Mouse (Mus musculus): ENCODE measurements at regions not wholly inside any gene's neighbourhood (a gene's known extent, or its start where the extent isn't known, plus 50 kb on each side); places are given as distances from the start of the nearest gene placed in this dataset.

DNA sequence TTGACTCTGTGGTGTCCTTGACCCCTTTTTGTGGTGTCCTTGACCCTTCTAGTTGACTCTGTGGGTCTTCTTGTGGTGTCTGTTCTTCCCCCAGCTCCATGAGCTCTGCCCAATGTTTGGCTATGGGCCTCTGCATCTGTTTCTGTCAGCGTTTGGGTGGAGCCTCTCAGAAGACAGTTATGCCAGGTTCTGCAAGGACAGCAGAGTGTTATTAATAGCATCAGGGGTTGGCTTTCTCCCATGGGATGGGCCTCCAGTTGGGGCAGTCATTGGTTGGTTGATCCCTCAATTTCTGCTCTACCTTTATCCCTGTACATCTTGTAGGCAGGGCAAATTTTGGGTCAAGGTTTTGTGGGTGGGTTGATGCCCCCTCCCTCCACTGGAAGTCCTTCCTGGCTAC, 138.8 kb downstream of the Tex29 start:
- peak; percentile 23 for DNase-seq (ENCODE audit: low spot score)

DNA sequence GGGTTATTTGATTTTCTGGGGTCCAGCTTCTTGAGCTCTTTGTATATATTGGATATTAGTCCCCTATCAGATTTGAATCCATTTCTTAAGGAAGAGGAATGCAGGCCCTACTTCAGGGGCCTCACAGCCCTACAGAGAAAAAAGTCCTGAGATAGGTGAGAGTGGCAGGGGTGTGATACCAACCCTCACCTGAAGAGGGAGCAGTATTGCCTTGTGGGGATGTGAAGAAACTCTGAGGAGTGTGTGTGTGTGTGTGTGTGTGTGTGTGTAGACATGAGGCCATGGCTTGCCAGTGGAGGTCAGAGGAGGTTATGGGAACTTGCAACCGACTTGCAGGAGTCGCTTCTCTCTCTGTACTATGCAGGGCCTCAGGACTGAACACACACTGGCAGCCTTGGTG, 141.2 kb downstream of the Tex29 start:
- DNase-seq (ENCODE audit: low spot score), result no peak

DNA sequence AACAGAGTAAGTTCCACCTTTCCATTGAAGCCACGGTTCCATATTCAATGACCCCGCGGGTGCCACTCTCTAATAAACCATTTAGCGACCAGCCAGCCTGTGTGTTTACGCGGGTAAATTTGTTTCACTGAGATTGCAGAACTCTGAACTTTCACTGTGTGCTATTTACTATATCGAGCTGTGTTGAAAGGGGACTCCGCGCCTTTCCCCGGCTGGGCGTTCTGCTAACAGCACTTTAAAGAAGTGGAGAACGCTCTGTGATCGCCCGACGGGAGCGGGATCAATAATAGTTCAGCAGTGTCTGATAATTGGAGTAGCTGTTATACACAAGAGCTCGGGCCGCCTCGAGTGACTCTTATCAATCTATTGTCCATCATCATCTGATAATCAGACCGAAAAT, 149.8 kb downstream of the Tex29 start:
- no peak for DNase-seq (ENCODE audit: low spot score)

DNA sequence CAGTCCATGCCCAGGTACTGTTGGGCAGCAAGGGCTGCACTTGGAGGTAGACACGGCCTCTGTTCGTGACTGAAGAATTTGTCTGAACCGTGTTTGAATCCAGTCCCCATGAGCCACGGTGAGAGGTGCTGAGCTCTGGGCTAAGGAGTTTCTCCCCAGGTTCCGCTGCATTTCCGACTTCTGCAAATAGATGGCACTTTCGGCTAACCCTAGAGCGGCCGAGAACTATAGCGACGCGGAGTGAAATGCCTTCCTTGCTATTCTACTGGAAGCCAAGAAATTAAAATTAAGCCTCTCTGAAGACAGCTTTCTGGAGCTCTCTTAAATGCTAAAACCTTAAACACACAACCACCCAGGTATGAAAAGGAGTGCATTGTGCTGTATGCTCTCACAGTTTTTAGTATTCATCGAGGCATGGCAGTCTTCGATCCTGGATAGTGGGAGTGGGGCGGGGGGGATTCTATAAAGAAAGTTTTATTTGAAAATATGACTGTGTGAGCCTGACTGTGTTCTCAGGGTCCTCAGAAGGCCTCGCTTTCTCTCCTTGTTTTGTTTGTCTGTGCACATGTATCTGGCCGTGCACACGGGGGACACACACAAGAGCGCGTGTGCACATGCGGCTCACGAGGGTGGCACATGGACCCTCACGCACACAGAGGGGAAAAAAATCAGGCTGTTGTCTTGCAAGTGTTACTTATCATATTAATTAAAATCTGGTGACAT, 159.6 kb downstream of the Tex29 start:
- peak; percentile 25 for DNase-seq (ENCODE audit: low spot score)

DNA sequence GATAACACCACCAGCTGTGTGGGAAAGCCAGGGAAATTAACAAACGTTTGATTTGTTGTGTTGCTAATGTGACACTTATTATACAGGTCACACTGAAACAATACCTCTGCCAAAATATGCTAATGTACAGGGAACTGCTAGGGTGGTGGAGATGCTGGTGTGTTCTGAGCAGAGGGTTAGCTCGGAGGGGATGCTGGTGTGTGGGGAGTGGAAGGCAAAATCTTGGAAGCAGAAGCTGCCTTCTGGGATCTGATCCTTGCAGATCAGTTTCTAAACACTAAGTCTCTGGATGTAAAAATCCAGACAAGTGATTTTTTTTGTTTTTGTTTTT, 160.2 kb downstream of the Tex29 start:
- no peak for DNase-seq (ENCODE audit: low spot score)

DNA sequence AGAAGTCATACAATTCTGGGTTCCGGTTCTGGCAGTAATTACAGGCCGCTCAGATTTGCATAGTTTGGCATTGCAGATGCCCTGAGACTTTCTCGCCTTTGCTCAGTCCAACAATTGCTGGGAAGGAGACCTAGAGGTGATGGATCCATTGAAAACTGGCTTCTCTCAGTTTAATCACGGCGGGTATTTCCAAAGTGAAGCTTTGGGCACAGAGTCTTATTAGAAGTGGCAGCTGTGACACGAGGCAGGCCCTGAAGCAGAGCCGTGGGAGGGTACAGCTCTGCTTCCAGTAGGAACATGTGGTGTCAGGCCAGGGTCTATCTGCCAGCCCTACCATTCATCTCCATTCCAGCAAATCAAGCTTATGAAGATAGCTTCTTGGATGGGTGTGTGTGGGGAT, 164.0 kb downstream of the Tex29 start:
- no peak for DNase-seq (ENCODE audit: low spot score)

DNA sequence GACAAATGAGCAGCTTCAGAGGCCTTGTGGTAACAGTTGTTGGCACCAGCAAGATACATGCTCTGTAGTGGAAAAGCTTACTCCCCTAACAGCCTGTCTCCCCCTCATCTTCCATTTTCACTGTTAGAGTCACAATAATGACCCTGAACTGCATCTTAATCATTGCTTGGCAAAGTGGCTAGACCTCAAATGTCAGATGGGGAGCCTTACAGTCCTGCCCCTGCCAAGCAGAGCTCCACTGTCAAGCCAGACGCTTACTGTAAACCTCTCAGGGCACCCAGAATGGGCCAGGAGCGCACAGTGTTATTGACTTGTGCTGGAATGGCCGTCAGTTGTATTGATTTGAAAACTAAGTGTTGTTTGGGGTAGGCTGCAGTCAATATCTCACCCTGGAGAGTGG, 172.5 kb downstream of the Tex29 start:
- no peak for DNase-seq (ENCODE audit: low spot score)

DNA sequence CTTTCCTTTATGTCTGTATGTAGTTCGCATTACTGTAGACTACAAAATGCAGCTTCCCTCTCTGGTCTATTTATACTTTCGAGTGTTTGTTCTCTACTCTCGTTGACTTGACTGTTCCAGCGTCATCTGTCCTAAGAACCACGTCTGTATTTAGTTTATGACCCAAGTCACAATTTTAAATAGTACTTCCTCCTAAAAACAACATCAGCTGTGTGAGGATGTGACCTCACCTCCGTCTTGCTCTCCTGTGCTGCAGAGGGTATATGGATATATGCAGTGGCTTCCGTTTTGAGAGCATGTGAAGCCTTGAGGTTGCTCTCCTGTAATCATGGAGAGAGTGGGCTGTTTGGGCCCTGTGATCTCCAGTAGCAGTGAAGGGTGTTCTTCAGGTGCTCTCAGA, 177.5 kb downstream of the Tex29 start:
- no peak for DNase-seq (ENCODE audit: low spot score)

DNA sequence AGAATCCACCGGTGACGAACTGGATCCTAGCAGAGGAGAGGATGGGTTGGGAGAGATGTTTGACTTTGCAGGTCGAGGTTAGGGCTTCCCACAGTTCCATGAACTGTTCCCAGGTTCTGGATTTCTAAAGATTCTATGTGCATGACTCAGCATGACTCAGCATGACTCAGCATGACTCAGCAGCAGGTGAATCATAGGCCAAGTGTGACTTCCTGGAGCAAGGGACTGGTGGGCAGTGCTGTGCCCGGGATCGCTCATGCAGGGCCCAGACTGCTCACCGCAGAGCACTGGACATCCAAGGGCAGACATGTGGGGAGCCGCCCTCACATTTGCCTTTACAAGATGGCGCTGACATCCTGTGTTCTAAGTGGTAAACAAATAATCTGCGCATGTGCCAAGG, 179.0 kb downstream of the Tex29 start:
- no peak for DNase-seq (ENCODE audit: low spot score)

DNA sequence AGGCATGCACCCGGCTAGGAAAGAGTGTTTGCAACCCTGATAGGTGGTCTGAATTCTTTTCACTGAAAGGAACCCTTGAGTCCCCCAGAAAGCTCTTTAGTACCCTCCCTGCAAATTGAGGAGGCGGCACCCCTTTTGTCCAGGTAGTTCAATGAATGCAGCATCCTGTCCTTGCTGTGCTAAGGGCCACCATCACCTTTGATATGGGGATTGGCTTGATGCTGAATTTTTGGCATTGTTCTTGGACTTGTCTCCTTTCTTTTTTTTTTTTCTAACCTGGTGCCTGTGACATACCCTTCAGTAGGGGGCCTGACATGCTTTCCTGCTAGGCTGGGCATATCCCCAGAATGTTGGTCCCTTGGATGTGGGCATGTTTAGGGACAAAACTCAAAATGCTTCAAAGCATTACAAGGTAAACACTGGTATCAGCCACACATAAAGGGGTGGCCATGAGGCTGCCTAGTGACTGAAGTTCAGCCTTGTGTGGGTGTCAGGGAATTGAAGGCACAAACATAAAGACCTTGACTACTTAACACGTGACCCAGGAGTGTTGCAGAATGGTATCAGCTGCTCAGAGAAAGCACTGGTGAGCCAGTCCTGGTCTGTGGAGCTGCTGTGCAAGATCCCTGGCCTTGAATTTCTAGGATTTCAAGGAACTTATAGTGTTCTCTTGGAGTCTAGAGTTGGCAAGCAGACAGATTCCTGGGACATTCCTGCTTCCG, 183.6 kb downstream of the Tex29 start:
- DNase-seq (ENCODE audit: low spot score), result no peak

DNA sequence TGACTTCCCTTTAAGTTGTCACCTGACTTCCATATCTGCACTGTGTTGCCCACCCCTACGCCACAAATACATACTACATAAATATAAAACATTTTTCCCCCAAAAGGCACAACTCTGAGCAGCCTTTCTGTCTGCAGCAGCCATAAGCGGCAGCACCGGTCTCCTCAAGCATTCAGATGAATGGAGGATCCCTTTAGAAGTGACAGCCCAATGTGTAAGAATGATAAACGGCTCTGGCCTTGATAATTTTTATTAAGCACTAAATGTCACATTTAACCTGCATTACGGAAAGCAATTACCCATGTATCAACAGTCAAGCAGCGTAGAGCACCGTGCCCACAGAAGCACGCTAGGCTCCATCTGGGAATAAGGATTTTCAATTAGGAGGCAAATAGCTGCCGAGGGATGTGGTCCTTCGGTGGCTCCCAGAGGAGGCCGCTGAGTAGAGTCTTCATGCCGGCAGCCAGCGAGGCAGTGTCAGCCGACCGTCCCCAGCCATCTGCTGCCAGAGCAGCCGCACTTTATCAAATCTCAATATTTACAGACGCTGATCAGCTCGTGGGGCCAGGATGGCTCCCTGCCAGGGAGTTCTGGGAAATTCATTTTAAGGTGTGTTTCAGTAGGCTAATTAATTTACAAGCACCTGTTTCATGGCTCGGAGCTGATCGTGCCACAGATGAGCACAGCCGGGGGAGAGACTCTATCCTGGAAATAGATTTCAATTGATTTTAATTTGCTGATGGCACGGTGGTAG, 190.3 kb downstream of the Tex29 start:
- DNase-seq (ENCODE audit: low spot score), result no peak

DNA sequence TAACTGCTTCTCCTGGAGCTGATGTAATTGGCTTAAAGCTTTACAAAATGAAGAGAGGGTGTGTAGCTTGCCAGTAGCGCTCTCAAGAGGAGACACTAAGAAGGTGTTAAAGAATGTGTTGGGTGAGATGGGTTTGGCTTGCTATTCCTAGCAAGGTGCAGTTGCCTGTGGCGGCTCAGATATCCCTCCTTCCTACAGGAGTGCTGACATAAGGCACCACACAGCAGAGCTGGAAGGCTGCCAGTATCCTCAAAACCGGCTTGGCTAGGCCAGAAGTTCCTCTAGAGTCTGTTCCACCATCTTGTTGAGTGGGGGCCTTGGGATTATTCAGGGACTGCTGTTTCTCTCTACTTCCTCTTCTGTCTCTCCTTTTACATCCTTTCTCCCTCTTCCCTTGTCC, 191.5 kb downstream of the Tex29 start:
- DNase-seq (ENCODE audit: low spot score), result no peak

DNA sequence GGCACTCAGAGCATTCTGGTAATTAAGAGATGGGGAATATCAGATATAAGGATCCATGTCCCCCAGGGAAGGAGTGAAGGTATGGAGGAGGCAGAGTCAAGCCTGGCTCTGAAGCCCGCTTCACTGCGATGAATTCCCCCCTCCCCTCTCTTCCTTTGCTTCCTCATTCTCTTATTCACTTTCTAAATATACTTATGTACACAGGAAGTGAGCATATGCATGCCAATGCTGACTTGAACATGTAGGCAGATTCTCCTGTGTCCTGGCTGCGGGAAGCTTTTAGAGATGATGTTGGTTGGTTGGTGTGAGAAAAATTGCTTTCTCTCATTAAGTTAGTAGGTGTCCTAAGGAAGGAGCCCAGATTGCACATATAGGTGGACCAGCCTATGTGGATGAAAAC, 192.1 kb downstream of the Tex29 start:
- DNase-seq (ENCODE audit: low spot score), result no peak

DNA sequence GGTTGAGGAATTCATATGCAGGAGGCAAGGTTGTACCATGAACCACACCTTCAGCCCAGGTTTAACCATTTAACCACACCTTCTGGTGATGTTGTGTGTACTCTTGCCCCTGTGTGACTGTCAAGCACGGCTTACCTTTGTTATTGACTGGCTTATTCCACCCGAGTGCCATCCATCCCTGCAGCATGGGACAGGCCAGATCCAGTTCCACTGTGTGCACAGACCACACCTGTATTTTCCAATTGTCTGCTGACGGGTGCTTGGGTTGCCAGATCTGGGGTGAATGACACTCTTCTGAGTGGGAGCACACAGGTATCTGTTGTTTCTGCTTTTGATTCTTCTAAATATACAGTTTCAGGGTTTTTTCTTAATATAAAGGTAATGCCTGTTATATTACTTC, 196.1 kb downstream of the Tex29 start:
- no peak for DNase-seq (ENCODE audit: low spot score)

DNA sequence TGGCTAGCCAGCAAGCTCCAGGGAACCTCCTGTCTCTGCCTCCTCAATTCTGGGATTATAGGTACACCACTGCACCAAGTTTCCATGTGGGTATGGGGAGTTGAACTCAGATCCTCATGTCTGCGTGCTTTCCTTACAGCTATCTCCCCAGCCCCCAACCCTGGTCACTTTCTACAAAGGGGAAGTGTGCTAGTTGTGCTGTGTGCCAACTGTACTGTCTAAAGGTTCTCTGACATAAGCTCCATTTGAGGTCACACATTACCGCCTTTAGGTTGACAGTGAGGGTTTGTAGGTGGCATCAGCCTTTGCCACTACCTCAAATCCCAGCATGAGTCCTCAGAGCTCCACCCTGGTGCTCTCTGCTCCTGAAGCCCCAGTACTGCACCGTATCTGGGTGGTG, 200.7 kb downstream of the Tex29 start:
- DNase-seq (ENCODE audit: low spot score), result no peak

DNA sequence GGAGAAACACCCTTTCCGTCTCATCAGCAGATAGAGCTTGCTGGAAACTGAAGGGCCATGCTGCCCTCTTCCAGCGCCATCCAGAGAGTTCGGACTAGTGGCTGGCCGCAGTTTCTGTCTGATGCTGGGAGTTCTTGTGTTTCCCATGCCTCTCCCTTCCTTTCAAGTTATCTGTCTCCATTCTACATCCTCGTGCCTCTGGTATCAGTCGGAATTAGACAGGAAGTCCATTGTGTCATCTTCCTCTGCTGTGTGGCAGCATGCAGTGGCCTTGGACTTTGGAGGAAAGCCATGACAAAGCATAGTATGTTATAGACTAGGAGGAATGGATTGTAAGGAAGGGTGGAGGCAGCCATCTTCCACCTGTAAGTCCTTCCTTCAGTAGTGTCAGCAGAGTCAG, 201.4 kb downstream of the Tex29 start:
- DNase-seq (ENCODE audit: low spot score), result no peak

DNA sequence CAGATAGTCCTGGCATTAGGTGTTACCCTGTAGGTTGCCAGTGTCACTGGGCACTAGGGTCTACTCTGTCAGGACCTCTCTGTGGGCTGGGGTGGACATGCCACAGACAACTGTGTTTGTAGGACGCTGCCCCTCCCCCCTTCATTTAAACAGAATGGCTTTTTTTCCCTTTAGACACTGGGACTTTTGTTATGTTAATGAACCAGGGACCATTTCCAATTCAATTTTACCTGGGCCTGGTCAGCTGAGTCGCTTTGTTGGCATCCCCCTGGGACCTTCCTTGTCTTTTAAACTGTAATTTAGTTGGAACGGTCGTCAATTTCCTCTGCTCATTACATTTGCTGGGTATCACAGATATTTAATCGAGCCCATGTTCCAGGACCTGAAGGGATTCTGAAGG, 210.6 kb downstream of the Tex29 start:
- DNase-seq (ENCODE audit: low spot score), result no peak

DNA sequence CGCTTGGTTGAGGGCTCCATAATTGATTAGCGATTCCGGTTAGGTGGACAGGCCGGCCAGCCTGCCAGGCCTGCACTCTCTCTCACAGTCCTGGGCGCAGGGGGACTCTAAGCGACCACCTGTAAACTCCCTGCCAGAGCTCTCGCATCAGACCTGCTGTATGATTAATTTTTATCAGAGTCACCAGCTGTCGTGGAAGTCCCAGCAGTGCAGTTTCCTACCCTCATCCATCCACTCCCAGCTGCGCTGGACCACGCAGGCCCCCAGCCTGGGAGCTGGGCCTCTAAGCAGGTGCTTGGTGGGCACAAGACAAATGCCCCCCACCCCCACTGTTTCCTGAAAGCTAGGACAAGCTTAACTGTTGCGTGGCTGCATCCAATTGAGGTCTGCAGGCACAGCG, 211.1 kb downstream of the Tex29 start:
- DNase-seq (ENCODE audit: low spot score), result no peak

DNA sequence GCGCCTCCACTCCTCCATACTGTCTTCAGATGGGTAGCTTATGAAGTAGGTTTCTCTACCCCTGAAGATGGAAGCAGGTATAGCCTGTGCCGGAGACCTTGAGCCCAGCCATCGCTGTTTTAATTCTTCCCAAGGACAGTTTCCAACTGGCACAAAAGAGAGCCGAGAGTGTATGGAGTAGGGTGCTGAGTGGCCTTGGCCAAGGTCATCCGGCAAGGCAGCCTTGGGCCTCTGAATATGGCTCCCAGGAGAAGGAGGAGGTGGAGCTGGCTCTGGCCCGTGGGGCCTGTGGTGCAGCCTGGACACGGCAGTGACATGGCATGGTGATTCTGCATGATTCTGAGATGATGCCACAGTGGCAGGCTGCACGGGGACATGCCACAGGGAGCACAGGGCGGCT, 215.7 kb downstream of the Tex29 start:
- DNase-seq (ENCODE audit: low spot score), result no peak

DNA sequence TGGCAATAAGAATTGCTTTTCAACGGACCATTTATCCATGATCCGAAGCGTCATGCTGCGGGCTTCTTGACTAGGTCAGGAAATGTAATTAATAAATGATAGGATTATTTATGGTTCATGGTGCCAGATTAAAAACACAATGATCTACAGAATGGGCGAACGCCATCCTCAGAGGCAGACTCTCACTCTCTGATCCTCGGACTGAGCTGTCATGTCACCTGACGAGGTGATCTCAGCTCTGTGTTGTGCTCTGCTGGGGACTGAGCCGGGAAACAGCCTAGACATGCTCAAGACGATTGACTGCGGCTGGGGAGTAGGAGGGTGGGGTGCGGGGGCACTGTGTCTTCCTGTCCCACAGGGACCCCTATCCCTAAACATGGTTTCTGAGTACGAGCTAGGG, 217.4 kb upstream of the A230072I06Rik start:
- no peak for DNase-seq (ENCODE audit: low spot score)

DNA sequence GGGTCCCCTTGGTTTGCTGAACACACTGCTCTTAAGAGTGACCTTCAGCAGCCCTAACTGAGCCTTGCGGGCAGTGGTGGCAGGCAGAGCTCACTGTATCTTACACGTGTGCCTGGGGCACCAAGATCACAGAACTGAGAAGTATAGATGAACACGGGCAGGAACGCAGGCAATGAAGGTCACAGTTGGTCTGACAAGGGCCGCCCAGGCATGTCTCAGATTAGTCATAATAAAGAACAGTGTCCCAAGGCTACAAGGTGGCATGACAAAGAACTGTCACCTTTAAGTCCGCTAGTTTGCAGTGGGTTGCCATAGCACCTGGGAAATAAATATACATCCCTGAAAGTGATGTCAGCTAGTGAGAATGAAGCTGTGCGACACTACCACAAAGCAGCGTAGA, 215.9 kb upstream of the A230072I06Rik start:
- no peak for DNase-seq (ENCODE audit: low spot score)

DNA sequence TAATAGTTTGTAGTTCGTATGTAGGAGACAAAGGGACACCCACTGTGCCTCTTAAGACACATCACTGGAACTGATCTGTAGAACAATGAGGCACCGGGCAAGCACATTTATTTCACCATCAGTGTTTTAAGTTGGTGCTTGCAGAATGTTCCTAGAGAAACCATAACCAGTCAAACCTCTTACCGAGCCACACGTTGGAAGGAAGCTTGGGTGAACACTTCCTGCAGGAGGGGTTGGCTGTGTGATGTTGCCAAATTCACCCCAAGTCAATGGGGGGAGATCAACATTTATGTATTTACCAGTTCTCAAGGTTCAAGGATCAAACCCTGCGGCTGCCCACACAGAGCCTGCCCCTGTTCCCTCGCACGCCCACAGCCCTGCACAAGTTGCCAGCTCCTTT, 214.0 kb upstream of the A230072I06Rik start:
- no peak for DNase-seq (ENCODE audit: low spot score)

DNA sequence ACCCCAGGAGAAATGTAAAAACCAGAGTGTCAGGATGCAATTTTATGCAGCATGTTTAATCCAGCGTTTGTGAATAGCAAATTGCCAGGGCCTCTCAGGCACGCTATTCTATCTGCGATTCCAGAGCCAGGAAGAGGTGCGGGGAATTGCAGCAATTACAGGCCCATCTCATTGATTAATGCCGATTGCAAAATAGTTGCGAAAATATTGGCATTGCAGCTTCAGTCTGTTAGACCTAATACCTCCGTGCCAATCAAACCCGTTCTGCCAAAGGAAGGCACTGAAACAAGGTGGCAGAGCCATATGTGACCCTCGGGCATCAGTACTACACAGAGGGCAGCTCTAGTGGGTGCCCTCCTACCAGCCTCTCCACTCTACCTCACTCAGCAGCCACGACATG, 212.2 kb upstream of the A230072I06Rik start:
- DNase-seq (ENCODE audit: low spot score), result no peak

Measured in heart, adult 8-10 months (tissue).